Mouse (Mus musculus) C2C12 (cell line): ENCODE data around the gene Rhbdl1.

Source experiments
- CTCF ChIP-seq: IDR thresholded peaks from one replicate; pipeline ENCODE4 v1.5.1; 2011; ENCODE audit not compliant: control insufficient read depth, insufficient read depth, insufficient read length
- MYOD1 ChIP-seq: IDR thresholded peaks from one replicate; pipeline ENCODE4 v1.6.1; 2011; ENCODE audit warnings: low read depth; ENCODE audit not compliant: control insufficient read depth, insufficient read length
- USF1 ChIP-seq: IDR thresholded peaks from one replicate; pipeline ENCODE4 v1.6.1; 2011; ENCODE audit warnings: low read depth, mild to moderate bottlenecking, control low read depth, moderate library complexity

DNA sequence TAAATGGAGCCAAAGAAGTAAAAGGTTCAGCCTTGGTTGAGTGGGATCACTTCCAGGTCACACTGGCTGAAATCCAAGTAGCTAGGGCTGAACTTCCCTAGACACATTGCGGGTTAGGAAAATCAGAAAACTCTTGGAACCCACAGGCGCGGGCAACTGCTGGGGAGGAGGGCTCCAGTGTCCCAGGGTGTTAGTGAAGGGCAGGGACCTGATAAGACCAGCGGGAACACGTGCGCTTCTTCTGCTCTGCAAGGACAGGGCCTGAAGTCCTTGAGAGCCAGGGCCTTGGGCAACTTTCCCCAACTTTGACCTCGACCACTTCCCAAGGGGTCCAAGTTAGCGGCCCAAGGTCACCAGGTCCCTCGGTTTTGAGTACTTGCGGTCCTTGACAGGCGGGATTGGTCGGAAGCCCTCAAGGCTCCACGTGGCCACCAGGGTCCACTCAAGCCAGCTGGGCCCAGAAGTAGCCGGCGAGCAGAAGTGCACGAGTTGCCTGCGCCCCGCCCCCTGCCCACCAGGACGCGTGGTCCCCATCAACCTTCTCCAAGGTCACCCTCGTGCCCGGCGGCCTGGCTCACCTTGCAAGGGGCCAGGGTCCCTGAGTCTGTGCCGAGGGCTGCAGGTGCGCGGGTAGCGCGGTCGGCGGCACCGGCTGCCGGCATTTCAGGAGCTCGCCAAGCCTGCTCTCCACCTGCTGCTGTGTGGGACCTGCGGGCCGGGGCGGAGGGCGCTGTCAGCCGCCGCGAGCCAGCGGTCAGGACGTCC, 30.9 kb upstream of the Rhbdl1 start:
- TF ChIP-seq CTCF (no peak), MYOD1 (no peak), USF1 (no peak)
